Mouse (Mus musculus): Measurements from ENCODE around the gene Atad5.
"Not testable (repeated sequence)": the region's sequence is repeated elsewhere in the genome, so short reads cannot be mapped to it uniquely, and the experiment has no call there.

Gene Atad5

DNA sequence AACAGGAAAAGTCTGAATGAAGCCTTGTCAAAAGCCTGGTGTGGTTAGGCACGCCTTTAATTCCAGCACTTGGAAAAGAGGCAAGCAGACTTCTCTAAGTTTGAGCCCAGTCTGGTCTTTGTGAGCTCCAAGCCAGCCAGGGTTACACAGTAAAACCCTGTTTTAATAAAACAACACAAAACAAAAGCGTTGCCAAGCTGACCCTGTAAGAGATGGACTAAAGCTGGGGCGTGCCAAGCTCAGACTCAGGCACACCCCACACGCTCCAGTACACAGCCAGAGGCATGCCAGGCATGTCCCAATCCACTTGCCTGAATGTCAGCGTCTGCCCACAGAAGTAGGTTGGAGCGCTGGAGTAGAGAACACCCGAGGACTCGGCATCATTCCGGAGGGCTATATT is 33.1 kb upstream of the Atad5 start:
- Histone ChIP-seq H3K9me3 (ENCODE audit: low read length) (no peaks in the 10 kb centered on the region), H3K4me1 (replicated peaks; ENCODE audit: low read depth, low read length) (peaks cover 41% of the 10 kb centered on the region), H3K36me3 (ENCODE audit: insufficient read depth, low read length) (peaks cover 97% of the 10 kb centered on the region), H3K4me3 (replicated peaks; ENCODE audit: low read length) (no peak overlapping the region), H3K27me3 (ENCODE audit: insufficient read depth, low read length) (no peaks in the 10 kb centered on the region)
- TF ChIP-seq POU5F1 (IDR thresholded peaks at IDR 0.05; ENCODE audit: borderline replicate concordance, low read length) (no peak), CTCF (conservative IDR thresholded peaks at IDR 0.05; ENCODE audit: low read length) (no peak), NANOG (IDR thresholded peaks at IDR 0.05; ENCODE audit: borderline replicate concordance, low read length) (no peak)

DNA sequence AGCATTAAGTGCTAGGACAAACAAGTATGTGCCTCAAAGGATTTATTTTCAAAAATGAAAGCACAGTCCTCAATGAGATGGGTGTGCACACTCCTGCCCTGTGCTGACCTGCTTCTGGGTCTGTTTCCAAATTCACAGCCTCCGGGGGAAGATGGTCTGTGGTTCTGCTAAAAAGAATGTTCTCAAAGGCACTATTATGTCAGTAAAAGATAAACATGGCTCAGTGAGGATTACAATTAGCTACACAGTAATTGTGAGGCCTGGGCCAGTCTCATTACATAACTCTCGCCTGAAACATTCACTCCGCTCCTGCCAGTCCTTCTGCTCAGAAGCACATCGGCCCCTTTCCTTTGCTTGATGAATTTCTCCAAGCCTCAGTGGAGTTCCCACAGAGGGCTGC is 27.0 kb upstream of the Atad5 start:
- Histone ChIP-seq H3K9me3 (ENCODE audit: low read length) (no peaks in the 10 kb centered on the region), H3K36me3 (ENCODE audit: insufficient read depth, low read length) (peaks cover 82% of the 10 kb centered on the region), H3K4me3 (replicated peaks; ENCODE audit: low read length) (no peak overlapping the region), H3K4me1 (replicated peaks; ENCODE audit: low read depth, low read length) (peaks cover 12% of the 10 kb centered on the region), H3K27me3 (ENCODE audit: insufficient read depth, low read length) (no peaks in the 10 kb centered on the region)
- TF ChIP-seq POU5F1 (IDR thresholded peaks at IDR 0.05; ENCODE audit: borderline replicate concordance, low read length), result no peak
- TF ChIP-seq NANOG (IDR thresholded peaks at IDR 0.05; ENCODE audit: borderline replicate concordance, low read length), result no peak
- TF ChIP-seq CTCF (conservative IDR thresholded peaks at IDR 0.05; ENCODE audit: low read length), result no peak

DNA sequence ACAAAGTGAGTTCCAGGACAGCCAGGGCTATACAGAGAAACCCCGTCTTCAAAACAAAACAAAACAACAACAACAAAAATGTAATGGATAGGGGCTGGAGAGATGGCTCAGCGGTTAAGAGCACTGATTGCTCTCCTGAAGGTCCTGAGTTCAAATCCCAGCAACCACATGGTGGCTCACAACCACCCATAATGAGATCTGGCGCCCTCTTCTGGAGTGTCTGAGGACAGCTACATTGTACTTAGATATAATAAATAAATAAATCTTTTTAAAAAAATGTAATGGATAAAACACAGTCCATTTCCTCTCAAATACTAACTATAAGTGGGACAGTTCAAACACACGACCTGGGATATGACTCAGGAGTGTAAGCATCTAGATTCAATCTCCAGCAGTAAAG is 22.8 kb upstream of the Atad5 start:
- not testable (repeated sequence) for H3K9me3 ChIP-seq (ENCODE audit: low read length); H3K4me3 ChIP-seq (replicated peaks; ENCODE audit: low read length); H3K27me3 ChIP-seq (ENCODE audit: insufficient read depth, low read length)
- Histone ChIP-seq H3K4me1 (replicated peaks; ENCODE audit: low read depth, low read length) (peaks cover 24% of the 10 kb centered on the region), H3K36me3 (ENCODE audit: insufficient read depth, low read length) (peaks cover 43% of the 10 kb centered on the region)
- peak; percentile 23 for TF ChIP-seq CTCF (conservative IDR thresholded peaks at IDR 0.05; ENCODE audit: low read length)

DNA sequence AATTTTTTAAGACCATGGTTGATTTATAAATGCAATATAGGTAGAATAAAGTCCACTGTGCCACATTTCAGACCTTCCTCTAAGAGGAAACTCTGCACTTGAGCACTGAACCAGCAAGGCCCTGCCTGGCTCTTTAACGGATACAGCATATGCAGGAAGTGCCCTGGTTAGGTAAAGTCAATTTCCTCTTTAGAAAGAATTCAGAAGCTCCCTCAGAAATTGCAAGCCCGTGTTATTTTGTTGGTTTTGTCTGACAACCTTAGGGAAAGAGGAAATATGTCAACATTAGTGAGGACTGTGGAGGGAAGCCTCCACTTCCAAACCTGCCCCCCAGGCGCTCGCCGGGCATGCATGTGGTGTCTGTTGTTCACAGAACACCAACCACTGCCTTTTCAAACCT is 21.6 kb upstream of the Atad5 start:
- H3K9me3 ChIP-seq (ENCODE audit: low read length), result no peaks in the 10 kb centered on the region
- no peak overlapping the region for H3K4me3 ChIP-seq (replicated peaks; ENCODE audit: low read length)
- no peaks in the 10 kb centered on the region for H3K27me3 ChIP-seq (ENCODE audit: insufficient read depth, low read length)
- H3K36me3 ChIP-seq (ENCODE audit: insufficient read depth, low read length), result peaks cover 32% of the 10 kb centered on the region
- H3K4me1 ChIP-seq (replicated peaks; ENCODE audit: low read depth, low read length), result peaks cover 24% of the 10 kb centered on the region
- no peak for TF ChIP-seq NANOG (IDR thresholded peaks at IDR 0.05; ENCODE audit: borderline replicate concordance, low read length)
- TF ChIP-seq CTCF (conservative IDR thresholded peaks at IDR 0.05; ENCODE audit: low read length), result no peak
- TF ChIP-seq POU5F1 (IDR thresholded peaks at IDR 0.05; ENCODE audit: borderline replicate concordance, low read length), result no peak

DNA sequence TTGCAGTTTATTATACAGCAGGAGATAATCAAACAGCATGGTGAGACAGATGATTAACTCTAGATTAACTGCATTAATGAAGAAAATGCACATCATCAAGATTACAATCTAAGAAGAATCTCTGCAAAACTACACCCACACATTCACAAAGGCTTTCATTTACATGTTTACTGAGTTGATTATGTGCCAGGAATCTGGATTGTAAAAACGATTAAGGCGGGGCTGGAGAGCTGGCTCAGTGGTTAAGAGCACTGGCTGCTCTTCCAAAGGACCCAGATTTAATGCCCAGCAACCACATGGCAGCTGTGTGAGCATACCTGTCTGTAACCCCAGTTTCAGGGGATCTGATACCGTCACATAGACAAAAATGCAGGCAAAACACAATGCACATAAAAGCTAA is 19.4 kb upstream of the Atad5 start:
- H3K9me3 ChIP-seq (ENCODE audit: low read length), result no peaks in the 10 kb centered on the region
- no peaks in the 10 kb centered on the region for H3K27me3 ChIP-seq (ENCODE audit: insufficient read depth, low read length)
- TF ChIP-seq NANOG (IDR thresholded peaks at IDR 0.05; ENCODE audit: borderline replicate concordance, low read length), result no peak
- TF ChIP-seq CTCF (conservative IDR thresholded peaks at IDR 0.05; ENCODE audit: low read length), result no peak
- TF ChIP-seq POU5F1 (IDR thresholded peaks at IDR 0.05; ENCODE audit: borderline replicate concordance, low read length), result no peak
- no peak overlapping the region for H3K4me3 ChIP-seq (replicated peaks; ENCODE audit: low read length)
- H3K36me3 ChIP-seq (ENCODE audit: insufficient read depth, low read length), result peaks cover 28% of the 10 kb centered on the region
- H3K4me1 ChIP-seq (replicated peaks; ENCODE audit: low read depth, low read length), result peaks cover 37% of the 10 kb centered on the region

DNA sequence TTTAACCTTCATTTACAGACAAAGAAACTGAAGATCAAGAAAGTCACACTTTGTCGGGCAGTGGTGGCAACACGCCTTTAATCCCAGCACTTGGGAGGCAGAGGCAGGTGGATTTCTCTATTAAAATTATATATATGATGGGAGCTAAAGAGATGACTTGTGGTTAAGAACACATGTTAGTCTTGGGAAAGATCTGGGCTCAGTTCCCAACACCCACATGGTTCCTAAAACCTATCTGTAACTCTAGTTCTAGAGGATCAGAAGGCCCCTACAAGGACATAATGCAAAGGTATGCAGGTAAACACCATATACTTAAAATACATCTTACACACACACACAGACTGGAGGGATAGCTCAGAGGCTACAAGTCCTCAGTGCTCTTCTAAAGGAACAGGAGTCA is 18.2 kb upstream of the Atad5 start:
- Histone ChIP-seq H3K27me3 (ENCODE audit: insufficient read depth, low read length) (no peaks in the 10 kb centered on the region), H3K4me1 (replicated peaks; ENCODE audit: low read depth, low read length) (peaks cover 37% of the 10 kb centered on the region), H3K4me3 (replicated peaks; ENCODE audit: low read length) (no peak overlapping the region), H3K36me3 (ENCODE audit: insufficient read depth, low read length) (peaks cover 29% of the 10 kb centered on the region), H3K9me3 (ENCODE audit: low read length) (no peaks in the 10 kb centered on the region)
- TF ChIP-seq CTCF (conservative IDR thresholded peaks at IDR 0.05; ENCODE audit: low read length), result no peak
- TF ChIP-seq POU5F1 (IDR thresholded peaks at IDR 0.05; ENCODE audit: borderline replicate concordance, low read length), result no peak
- TF ChIP-seq NANOG (IDR thresholded peaks at IDR 0.05; ENCODE audit: borderline replicate concordance, low read length), result no peak

DNA sequence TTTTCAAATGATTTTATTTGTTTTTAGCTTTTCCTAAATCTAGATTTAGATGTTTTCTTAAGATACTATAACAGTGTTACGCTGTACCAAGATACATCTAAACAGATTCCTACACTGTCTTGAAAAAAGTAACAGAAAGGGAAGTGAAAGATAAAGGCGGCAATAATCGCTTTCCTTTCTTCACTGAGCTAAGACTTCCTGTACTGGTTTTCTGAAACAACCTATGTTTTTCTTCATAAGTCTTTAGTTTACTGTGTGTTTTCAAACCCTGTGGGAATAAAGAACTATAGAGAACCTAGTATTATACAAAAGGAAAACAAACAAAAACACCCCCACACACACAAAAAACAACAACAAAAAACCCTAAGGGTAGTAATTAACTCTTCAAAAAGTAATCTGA is 16.8 kb upstream of the Atad5 start:
- Histone ChIP-seq H3K4me3 (replicated peaks; ENCODE audit: low read length) (no peak overlapping the region), H3K27me3 (ENCODE audit: insufficient read depth, low read length) (no peaks in the 10 kb centered on the region), H3K36me3 (ENCODE audit: insufficient read depth, low read length) (peaks cover 39% of the 10 kb centered on the region), H3K4me1 (replicated peaks; ENCODE audit: low read depth, low read length) (peaks cover 40% of the 10 kb centered on the region), H3K9me3 (ENCODE audit: low read length) (no peaks in the 10 kb centered on the region)
- no peak for TF ChIP-seq POU5F1 (IDR thresholded peaks at IDR 0.05; ENCODE audit: borderline replicate concordance, low read length)
- TF ChIP-seq NANOG (IDR thresholded peaks at IDR 0.05; ENCODE audit: borderline replicate concordance, low read length), result no peak
- TF ChIP-seq CTCF (conservative IDR thresholded peaks at IDR 0.05; ENCODE audit: low read length), result no peak

DNA sequence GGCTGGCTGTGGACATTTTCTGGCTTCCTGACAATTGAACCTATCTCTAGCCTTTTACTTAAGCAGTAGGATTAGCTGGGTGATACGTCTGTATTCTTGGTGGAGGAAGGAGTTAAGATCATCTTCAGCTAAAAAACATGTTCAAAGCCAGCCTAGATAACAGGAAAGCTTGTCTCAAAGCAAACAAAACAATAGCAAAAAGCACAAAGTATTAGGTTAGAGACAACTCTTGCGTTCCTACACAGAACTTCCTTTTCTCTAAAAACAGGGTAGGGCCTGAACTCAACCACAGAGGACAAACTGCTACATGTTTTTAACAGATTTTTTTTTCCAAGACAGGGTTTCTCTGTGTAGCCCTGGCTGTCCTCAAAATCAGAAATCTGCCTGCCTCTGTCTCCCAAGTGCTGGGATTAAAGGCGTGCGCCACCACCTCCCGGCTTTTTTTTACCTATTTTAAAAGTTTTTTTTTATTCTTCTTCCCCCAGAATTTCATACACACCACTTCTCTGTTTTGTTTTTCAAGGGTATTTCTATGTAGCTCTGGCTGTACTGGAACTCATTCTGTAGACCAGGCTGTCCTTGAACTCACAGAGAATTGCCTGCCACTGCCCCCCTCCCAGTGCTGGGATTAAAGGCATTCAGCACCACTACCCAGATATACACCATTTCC is 13.5 kb upstream of the Atad5 start:
- Histone ChIP-seq H3K9me3 (ENCODE audit: low read length) (no peaks in the 10 kb centered on the region), H3K4me1 (replicated peaks; ENCODE audit: low read depth, low read length) (peaks cover 47% of the 10 kb centered on the region), H3K27me3 (ENCODE audit: insufficient read depth, low read length) (no peaks in the 10 kb centered on the region), H3K4me3 (replicated peaks; ENCODE audit: low read length) (no peak overlapping the region), H3K36me3 (ENCODE audit: insufficient read depth, low read length) (peaks cover 55% of the 10 kb centered on the region)
- no peak for TF ChIP-seq CTCF (conservative IDR thresholded peaks at IDR 0.05; ENCODE audit: low read length)
- no peak for TF ChIP-seq NANOG (IDR thresholded peaks at IDR 0.05; ENCODE audit: borderline replicate concordance, low read length)
- no peak for TF ChIP-seq POU5F1 (IDR thresholded peaks at IDR 0.05; ENCODE audit: borderline replicate concordance, low read length)

All from E14TG2a.4 (cell line).